In genomic region chr12:99622238-99622637, GRCm38 (mm10) we compare ENCODE assay signal across 32 mouse cellular contexts.
"Had no signal": no experiment of that assay in that cellular context is flagged by ENCODE, and none has a peak within 500 bp of the region (broad histone marks: within the 10 kb centered on the region; RNA-seq: fewer than 3 reads in every experiment).

No protein-coding gene starts in this region.

- H3K36me3 ChIP-seq: limb, embryonic 10.5 days; limb, embryonic 12.5 days; limb, embryonic 13.5 days; limb, embryonic 15.5 days; liver, embryonic 12.5 days; liver, embryonic 13.5 days; liver, embryonic 15.5 days; lung, embryonic 15.5 days; midbrain, embryonic 10.5 days; midbrain, embryonic 12.5 days; midbrain, embryonic 13.5 days; midbrain, embryonic 15.5 days; neural tube, embryonic 12.5 days; neural tube, embryonic 13.5 days had no signal

- H3K4me1 ChIP-seq: limb, embryonic 15.5 days; liver, embryonic 13.5 days had no signal

- H3K9me3 ChIP-seq: limb, embryonic 10.5 days; limb, embryonic 12.5 days; limb, embryonic 13.5 days; limb, embryonic 15.5 days; liver, embryonic 12.5 days; liver, embryonic 13.5 days; liver, embryonic 15.5 days; lung, embryonic 15.5 days; midbrain, embryonic 10.5 days; midbrain, embryonic 12.5 days; midbrain, embryonic 15.5 days; neural tube, embryonic 12.5 days; neural tube, embryonic 13.5 days had no signal

- H3K27me3 ChIP-seq: limb, embryonic 12.5 days; limb, embryonic 13.5 days; limb, embryonic 15.5 days; midbrain, embryonic 13.5 days; midbrain, embryonic 15.5 days; neural tube, embryonic 12.5 days had no signal

- DNase-seq: left cerebral cortex, postnatal 4 days; liver; liver, embryonic 13.5 days; liver, postnatal 0 days; lung, adult 18-20 months; lung, adult 2 months; lung, embryonic 14.5 days; lung, postnatal 10 days; lung, postnatal 36 days; lung, postnatal 4 days; midbrain, embryonic 14.5 days had no signal

- H3K4me2 ChIP-seq: limb, embryonic 12.5 days; limb, embryonic 13.5 days; limb, embryonic 15.5 days; liver, embryonic 11.5 days; liver, embryonic 12.5 days; liver, embryonic 13.5 days; liver, embryonic 15.5 days; lung, embryonic 14.5 days; lung, embryonic 15.5 days; midbrain, embryonic 11.5 days; midbrain, embryonic 12.5 days; midbrain, embryonic 13.5 days; midbrain, embryonic 15.5 days; neural tube, embryonic 12.5 days; neural tube, embryonic 13.5 days had no signal

- H3K9ac ChIP-seq: limb, embryonic 12.5 days; limb, embryonic 13.5 days; limb, embryonic 15.5 days; liver, embryonic 12.5 days; liver, embryonic 13.5 days; liver, embryonic 14.5 days; liver, embryonic 15.5 days; liver, postnatal 0 days; lung, embryonic 14.5 days; lung, embryonic 15.5 days; midbrain, embryonic 12.5 days; midbrain, embryonic 13.5 days; midbrain, embryonic 15.5 days; neural tube, embryonic 12.5 days; neural tube, embryonic 13.5 days had no signal

- H3K27ac ChIP-seq: limb, embryonic 10.5 days; limb, embryonic 12.5 days; limb, embryonic 13.5 days; limb, embryonic 15.5 days; liver, embryonic 12.5 days; liver, embryonic 13.5 days; liver, embryonic 14.5 days; liver, embryonic 15.5 days; lung, embryonic 15.5 days; macrophage; midbrain, embryonic 10.5 days; midbrain, embryonic 12.5 days; midbrain, embryonic 13.5 days; midbrain, embryonic 15.5 days; neural tube, embryonic 12.5 days; neural tube, embryonic 13.5 days had no signal

- ATAC-seq: liver, embryonic 12.5 days; liver, postnatal 0 days; lung, postnatal 0 days; midbrain, embryonic 13.5 days; midbrain, embryonic 15.5 days; midbrain, embryonic 16.5 days had no signal

- H3K4me3 ChIP-seq: limb, embryonic 10.5 days; limb, embryonic 12.5 days; limb, embryonic 13.5 days; limb, embryonic 15.5 days; liver, embryonic 12.5 days; liver, embryonic 13.5 days; liver, embryonic 15.5 days; lung, embryonic 15.5 days; megakaryocyte, embryonic 14.5 days; midbrain, embryonic 10.5 days; midbrain, embryonic 12.5 days; midbrain, embryonic 13.5 days; midbrain, embryonic 15.5 days; myocyte; neural tube, embryonic 12.5 days; neural tube, embryonic 13.5 days had no signal
